Mouse (Mus musculus) cerebellum, adult (tissue): ENCODE measurements around the gene Zfp69.
A peak's percentile ranks its signal among the peaks of the same experiment; 100 is the strongest.

ENCODE experiments used
- ATAC-seq: cut with Nextera tagmentation; 2 replicates; pipeline ENCODE4 v1.9.2; 2017; ENCODE audit warnings: mild to moderate bottlenecking, moderate library complexity, mixed read lengths; ENCODE audit not compliant: insufficient number of reproducible peaks, low FRiP score, low TSS enrichment

Zfp69 gene

DNA sequence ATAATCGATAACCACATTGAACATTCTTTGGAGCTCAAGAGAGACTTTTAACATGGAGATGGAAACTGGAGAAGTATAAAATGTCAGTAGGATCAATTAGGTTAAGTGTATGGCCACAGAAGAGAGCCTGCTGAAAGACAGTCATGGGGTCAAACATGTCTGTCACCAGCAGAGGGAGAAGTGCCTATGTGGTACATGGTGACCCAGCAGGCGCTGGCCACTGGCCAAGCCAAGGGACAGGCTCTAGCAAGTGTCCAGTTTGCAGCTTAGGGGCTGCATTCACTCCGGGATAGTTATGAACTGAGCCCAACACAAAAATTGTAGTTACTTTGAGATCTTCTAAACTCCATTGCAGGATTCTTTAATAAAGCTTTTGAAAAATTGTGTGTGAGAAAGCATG lies 22.8 kb downstream of the Zfp69 start:
- ATAC-seq = no peak

DNA sequence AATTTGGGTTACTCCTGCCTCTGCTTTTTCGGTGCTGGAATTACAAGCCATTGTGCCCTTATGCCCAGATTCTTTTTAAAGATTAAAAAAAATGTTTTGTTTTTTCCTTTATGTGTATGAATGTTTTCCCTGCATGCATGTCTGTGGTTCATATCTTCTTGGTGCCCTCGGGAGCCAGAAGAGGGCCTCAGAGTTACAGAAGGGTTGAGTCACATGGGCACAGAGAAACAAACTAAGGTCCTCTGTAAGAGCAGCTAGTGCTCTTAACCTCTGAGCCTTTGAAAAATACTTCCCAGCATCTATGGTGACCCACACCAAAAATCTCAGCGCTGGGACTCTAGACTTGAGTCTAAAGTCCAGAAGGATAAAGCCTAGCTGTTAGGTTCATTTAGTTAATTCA lies 26.1 kb downstream of the Zfp69 start:
- ATAC-seq = no peak

- peak; percentile 84 for ATAC-seq
Measured at GRCm38 (mm10) chr4:120924554-120925299, 26.8 kb downstream of the Zfp69 start, which contains the start of gene Exo5. Gene Exo5, minus strand, starts transcription at chr4:120925017.

DNA sequence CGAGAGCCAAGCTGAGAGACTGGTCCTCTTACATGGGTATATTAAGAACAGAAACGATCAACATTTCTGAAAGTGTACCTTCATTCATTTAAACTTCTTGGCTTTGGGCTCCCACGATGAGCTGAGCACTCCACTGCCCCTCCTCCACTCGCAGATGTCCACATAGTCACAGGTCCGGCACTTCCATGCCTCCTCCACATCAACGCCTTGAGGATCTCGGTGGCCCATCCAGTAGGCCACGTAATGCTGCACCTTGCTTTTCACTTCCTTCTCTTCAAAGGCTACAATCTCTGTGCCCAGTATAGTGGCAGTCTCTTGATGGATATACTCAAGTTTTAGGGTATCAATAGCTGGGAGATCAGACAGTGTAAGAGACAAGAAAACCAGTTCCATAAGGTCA lies 30.0 kb downstream of the Zfp69 start:
- ATAC-seq = no peak

DNA sequence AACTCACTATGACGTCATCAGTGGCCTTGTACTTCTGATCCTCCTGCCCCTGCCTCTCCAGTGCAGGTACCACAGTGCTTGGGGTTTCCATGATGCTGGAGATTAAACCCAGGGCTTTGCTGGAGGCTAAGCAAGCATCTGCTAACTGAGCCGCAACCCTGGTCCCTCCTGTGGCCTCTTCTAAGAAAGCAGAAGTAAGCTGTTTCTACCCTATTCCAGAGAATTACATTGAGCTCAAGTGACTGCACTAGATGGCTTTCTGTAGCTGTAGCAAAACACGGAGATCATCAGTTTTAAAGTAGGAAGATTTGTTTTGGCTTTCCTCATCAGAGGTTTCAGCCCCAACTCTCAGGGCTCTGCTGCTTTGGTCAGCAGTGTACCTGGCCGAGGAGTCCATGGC lies 37.0 kb downstream of the Zfp69 start:
- no peak for ATAC-seq

- no peak for ATAC-seq
Measured at GRCm38 (mm10) chr4:120913861-120914260, 37.6 kb downstream of the Zfp69 start.

DNA sequence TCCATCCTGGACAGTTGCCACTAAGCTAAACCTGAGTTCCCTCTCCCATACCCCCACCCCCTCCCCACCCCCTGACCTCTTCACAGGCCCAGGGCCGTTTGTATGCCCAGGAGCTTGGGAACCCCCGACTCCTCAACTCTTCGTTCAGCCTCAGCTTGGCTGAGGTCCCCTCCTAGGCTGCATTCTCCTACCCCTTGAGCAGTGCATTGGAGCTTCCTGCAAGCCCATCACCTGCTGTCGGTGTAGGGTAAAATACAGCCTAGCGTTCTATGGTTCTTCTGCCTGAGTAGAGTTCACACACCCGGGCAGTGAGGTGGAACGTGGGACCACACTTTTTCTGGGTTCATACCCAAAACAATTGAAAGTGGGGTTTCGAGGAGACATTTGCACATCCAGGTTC lies 38.1 kb downstream of the Zfp69 start:
- no peak for ATAC-seq

DNA sequence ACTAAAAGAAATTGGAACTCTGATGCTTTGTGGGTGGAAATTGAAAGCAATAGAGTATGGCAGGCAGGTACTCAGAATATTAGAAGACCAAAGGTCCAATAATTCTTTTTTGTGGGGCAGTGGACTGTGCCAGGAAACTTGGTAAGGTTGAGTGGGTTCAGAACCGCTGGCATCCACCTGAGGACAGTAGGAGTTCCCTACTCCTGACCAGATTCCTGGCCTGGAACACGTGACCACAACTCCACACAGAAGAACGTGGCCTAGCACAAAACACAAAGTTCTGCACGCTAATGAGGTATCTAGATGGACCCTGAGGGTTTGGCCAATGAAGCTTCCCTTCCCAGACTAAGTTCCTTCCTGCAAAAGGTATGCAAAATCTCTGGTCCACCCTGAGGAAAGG lies 38.6 kb downstream of the Zfp69 start:
- no peak for ATAC-seq

GRCm38 (mm10) chr4:120911086-120911485 lies 40.4 kb downstream of the Zfp69 start:
- no peak for ATAC-seq

GRCm38 (mm10) chr4:120909558-120910150 lies 41.8 kb downstream of the Zfp69 start:
- ATAC-seq = peak; percentile 74

- ATAC-seq = no peak
Measured at GRCm38 (mm10) chr4:120905644-120906043, 45.9 kb downstream of the Zfp69 start.

DNA sequence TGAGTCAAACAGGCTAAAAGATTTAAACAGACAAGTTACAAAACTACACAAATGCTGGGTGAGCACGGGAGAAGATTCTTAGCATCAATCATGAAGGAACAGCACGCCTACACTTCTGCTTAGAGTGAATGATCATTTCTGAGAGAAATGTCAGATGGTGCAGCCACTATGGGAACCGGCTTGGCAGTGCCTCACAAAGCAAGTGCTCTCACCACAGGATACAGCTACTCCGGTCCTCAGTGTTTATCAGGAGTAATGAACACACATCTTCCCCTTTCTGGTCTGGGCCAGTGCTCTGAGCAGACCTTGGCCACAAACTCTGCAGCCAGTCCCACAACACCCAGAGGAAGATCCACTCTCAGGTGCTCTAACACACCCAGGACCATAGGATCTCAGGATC lies 47.0 kb downstream of the Zfp69 start:
- ATAC-seq = peak; percentile 45; the same call in 1 of the 2 replicates

DNA sequence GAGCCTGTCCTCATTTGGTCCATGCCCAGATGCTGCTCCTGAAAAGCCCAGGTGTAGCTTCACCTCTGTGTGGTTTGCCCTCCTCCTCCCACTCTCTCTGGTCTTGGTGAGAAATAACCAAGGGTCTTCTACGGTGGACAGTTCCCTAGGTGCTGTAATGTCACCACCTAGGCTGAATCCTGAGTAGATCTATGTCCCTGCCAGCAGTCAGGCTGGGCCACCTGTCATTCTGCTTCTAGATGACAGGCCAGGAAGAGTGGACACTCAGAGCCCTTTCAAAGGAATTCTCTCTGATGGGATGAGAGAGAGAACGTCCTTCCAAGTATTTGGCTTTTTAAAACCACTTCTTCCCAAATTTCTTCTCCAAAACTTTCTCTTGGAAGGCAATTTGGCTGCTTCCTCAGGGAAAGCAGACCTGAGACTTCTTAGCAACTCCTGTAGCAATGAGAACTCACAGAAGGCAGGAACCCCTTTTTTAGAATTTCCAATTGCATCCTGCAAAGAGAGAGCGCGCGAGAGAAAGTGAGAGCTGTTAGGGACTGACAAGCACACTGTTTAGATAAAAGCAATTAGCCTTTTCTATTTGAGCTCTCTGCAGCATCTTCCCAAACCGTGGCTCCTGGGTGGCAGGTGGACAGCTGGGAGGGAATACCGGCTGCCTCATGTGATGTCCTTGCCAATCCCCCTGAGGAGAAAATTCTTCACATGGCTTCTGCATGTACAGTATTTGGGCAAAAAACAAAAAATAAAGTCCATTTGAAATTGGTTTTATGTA lies 55.5 kb downstream of the Zfp69 start:
- no peak for ATAC-seq

GRCm38 (mm10) chr4:120895226-120895625 lies 56.3 kb downstream of the Zfp69 start:
- no peak for ATAC-seq

DNA sequence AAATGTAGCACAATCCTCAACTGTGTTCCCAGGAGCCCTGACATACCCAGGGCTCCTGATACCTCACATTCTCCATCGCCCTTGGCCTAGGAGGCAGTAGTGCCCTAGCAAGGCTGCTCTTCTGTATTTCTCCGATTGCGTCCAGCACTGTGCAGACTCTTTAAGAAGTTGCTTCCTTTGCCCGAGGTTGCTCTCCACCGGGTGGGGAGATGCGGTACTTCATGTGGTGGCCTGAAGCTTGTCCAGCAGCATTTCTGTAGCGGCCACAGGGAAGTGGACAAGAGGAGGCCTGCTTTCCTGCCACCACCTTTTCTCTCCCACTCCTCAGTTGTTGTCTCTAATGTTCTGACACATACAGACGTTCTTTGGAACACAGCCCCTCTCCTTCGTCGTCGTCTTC lies 56.9 kb downstream of the Zfp69 start:
- no peak for ATAC-seq

GRCm38 (mm10) chr4:120893656-120894401 lies 57.7 kb downstream of the Zfp69 start:
- ATAC-seq = peak; percentile 27; the same call in 1 of the 2 replicates

DNA sequence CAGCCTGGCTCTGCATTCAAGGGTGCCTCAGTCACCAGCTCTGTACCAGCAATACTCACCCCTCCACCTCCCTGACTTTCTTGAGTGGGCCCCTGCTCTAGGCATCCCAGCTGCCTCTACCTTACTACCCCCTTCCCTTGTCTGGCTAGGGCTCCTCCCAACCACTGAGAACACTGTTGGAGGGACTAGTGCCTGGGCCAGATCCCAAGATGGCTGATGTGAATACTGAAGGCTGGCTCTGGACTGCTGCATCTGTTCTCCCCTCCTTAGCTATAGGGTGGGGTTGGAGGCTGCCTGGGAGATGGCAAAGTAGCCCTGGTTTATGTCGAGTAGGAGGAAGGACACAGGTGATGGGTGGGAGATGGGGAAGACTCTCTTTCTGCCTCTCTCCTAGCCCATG lies 59.0 kb downstream of the Zfp69 start:
- ATAC-seq = no peak

GRCm38 (mm10) chr4:120891960-120892359 lies 59.5 kb downstream of the Zfp69 start:
- no peak for ATAC-seq

DNA sequence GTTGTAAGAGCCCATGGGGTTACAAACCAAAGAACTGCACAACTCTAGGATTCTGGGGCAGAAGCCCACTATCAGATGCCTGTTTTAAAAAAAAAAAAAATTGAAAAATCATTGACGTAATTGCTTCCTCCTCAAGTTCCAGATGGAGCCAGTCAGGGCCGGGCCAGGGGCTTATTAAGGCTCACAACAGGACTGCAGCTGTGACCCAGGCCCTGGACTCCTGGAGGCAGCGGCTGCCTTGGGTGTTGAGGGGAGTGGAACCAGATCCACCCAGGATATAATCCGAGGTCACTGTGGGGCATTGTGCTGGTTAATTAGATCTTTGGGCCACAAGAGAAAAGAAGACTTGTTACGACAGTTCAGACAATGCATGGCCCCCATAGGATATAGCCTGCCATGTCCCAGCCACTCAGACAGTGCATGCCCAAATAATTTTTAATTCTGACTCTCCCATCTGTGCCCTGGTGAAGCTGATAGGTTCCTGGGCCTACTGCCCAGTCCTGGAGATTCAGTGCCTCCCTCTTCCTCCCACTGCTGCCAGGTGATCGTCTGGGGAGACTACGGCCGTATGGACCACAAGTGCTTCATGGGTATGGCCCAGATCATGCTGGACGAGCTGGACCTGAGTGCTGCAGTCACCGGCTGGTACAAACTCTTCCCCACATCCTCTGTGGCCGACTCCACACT lies 60.6 kb downstream of the Zfp69 start:
- peak; percentile 72 for ATAC-seq

DNA sequence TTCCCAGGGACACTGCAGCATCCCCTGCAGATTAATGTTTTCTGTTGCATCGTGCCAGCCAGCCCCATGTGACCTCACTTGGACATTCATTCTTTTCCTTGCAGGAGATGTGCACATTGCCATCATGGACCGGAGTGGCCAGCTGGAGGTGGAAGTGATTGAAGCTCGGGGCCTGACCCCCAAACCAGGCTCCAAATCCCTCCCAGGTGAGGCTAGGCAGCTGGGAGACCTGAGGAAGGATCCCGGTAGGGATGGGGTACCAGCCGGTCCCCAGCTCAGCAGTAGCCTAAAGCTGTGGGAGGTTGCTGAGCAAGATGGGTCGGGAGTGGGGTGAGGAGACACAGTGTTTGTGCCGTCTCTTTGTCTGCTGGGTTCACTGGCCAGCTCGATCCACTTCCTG lies 62.6 kb downstream of the Zfp69 start:
- ATAC-seq = no peak
